Mouse (Mus musculus): ENCODE measurements around the gene Flt3l. TPM values are rescaled to one million over a fixed set of nuclear protein-coding genes. Genes with fewer than 3 reads are reported as not detected.
"Not testable (repeated sequence)": the region's sequence is repeated elsewhere in the genome, so short reads cannot be mapped to it uniquely, and the experiment has no call there.

Flt3l gene
- polyA plus RNA-seq, 1 experiment from 2014 or later = 2.7 TPM

- H3K9me3 ChIP-seq = no peaks in the 10 kb centered on the region
- ATAC-seq (ENCODE audit: insufficient number of reproducible peaks, low FRiP score, low TSS enrichment, low read depth) = no peak
- H3K27ac ChIP-seq = peak overlapping the region; percentile 35; the same call in 1 of the 2 replicates
- H3K9ac ChIP-seq = no peak overlapping the region
- no peak overlapping the region for H3K4me2 ChIP-seq
- H3K4me3 ChIP-seq = no peak overlapping the region
- peaks cover 29% of the 10 kb centered on the region for H3K4me1 ChIP-seq
- H3K36me3 ChIP-seq = peaks cover 44% of the 10 kb centered on the region
- WGBS = 76% methylated on average over 5 of the region's 5 CpGs
- H3K27me3 ChIP-seq = no peaks in the 10 kb centered on the region
Measured at GRCm38 (mm10) chr7:45119780-45120709, 16.2 kb downstream of the Flt3l start.

DNA sequence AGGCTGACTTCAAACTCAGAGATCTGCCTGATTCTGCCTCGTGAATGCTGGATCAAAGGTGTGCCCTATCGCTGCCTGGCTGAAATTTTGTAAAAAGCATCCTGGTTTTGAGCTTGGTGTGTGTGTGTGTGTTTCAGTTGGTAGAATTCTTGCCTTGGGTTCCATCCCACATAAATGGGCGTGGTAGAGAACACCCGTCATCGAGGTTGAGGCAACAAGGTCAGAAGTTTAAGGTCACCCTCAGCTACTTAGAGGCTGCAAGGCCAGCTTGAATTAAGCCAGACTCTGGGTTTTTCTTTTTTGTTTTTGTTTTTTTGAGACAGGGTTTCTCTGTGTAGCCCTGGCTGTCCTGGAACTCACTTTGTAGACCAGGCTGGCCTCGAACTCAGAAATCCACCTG lies 17.9 kb downstream of the Flt3l start:
- no peak overlapping the region for H3K9ac ChIP-seq
- peaks cover 23% of the 10 kb centered on the region for H3K4me1 ChIP-seq
- ATAC-seq (ENCODE audit: insufficient number of reproducible peaks, low FRiP score, low TSS enrichment, low read depth) = no peak
- peaks cover 43% of the 10 kb centered on the region for H3K36me3 ChIP-seq
- 84% methylated on average over 6 of the region's 6 CpGs for WGBS
- no peaks in the 10 kb centered on the region for H3K9me3 ChIP-seq
- H3K27ac ChIP-seq = no peak overlapping the region
- no peak overlapping the region for H3K4me2 ChIP-seq
- H3K4me3 ChIP-seq = no peak overlapping the region
- H3K27me3 ChIP-seq = no peaks in the 10 kb centered on the region

DNA sequence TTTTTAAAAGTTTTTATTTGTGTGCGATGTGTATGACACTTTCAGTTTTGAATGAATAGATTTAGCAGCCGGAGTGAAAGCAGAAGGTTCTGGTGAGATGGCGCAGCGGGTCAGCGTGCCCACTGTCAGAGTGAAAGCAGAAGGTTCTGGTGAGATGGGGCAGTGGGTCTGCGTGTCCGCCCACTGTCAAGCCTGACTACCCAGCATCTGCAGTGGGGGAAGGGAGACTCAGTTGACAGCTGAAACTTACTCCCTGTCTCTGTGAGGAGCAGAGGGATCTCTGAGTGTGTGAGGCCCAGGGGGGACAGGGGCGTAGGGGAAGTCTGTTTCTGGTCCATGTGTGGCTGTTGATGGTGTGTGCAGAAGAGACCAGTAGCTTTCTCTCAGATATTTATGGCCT lies 18.7 kb downstream of the Flt3l start:
- Histone ChIP-seq H3K4me1 (peaks cover 15% of the 10 kb centered on the region), H3K27me3 (no peaks in the 10 kb centered on the region), H3K36me3 (peaks cover 36% of the 10 kb centered on the region), H3K4me2 (no peak overlapping the region), H3K9ac (no peak overlapping the region), H3K4me3 (no peak overlapping the region), H3K27ac (no peak overlapping the region), H3K9me3 (no peaks in the 10 kb centered on the region)
- ATAC-seq (ENCODE audit: insufficient number of reproducible peaks, low FRiP score, low TSS enrichment, low read depth) = no peak
- 83% methylated on average over 8 of the region's 8 CpGs for WGBS

DNA sequence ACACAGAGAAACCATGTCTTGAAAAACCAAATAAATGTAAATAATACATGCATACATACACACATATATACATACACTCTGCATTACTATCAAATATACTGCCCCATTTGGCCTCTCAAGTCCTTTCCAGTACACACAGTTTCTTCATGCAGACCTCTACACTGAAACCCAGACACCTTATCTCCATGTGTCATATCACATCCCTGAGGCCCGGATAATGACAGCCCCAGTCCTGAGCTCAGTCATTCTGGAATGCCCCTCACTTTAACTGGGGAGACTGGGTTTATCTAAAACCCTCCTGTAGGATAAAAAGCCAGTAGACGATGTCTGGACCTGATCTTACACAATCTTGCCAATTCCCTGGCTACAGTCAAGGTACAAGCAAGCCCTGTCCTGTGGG lies 22.8 kb downstream of the Flt3l start:
- no peak overlapping the region for H3K9ac ChIP-seq
- no peaks in the 10 kb centered on the region for H3K36me3 ChIP-seq
- WGBS = 74% methylated on average over 2 of the region's 2 CpGs
- no peaks in the 10 kb centered on the region for H3K9me3 ChIP-seq
- H3K4me2 ChIP-seq = no peak overlapping the region
- no peak for ATAC-seq (ENCODE audit: insufficient number of reproducible peaks, low FRiP score, low TSS enrichment, low read depth)
- no peaks in the 10 kb centered on the region for H3K4me1 ChIP-seq
- no peaks in the 10 kb centered on the region for H3K27me3 ChIP-seq
- H3K4me3 ChIP-seq = no peak overlapping the region
- H3K27ac ChIP-seq = no peak overlapping the region

DNA sequence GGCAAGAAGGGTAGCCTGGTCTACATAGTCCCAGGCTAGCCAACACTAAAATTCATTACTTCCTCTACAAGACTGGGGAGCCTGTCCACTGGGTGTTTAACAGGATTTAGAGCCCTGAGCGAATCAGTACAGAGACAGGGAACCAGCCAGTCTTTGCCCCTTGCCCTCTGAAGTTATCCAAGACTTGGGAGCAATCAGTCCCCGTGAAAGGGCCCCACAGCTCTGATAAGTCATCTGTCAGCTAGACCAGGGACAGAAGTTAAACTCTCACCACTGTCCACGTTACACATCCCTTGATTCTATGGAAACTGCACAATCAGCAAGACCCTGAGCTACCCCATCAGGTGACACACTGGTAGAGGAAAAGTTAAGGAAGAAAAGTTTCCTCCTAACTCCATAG lies 23.7 kb downstream of the Flt3l start:
- Histone ChIP-seq H3K4me3 (no peak overlapping the region), H3K36me3 (no peaks in the 10 kb centered on the region), H3K4me1 (no peaks in the 10 kb centered on the region), H3K9me3 (no peaks in the 10 kb centered on the region), H3K9ac (no peak overlapping the region), H3K27me3 (no peaks in the 10 kb centered on the region), H3K4me2 (no peak overlapping the region), H3K27ac (no peak overlapping the region)
- WGBS = 72% methylated on average over 3 of the region's 3 CpGs
- ATAC-seq (ENCODE audit: insufficient number of reproducible peaks, low FRiP score, low TSS enrichment, low read depth) = no peak

DNA sequence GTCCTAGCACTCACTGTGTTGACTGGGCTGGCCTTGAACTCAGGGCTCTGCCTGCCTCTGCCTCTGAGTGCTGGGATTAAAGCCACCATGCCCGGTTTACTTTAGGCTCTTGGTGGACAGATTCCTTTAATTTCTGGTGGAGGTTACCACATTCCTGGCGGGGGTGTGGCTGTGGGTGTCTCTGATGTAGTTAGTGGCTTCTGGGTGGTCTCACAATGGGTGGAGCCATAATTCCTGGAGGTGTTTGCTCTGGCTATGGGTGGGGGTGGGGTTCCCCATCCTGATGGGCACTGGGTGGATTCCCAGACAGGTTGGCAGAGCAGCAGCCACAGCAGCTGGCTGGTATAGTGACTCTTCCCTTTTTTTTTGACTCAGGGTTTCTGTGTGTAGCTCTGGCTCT lies 24.3 kb downstream of the Flt3l start:
- no peak overlapping the region for H3K9ac ChIP-seq
- no peak overlapping the region for H3K4me3 ChIP-seq
- no peak for ATAC-seq (ENCODE audit: insufficient number of reproducible peaks, low FRiP score, low TSS enrichment, low read depth)
- no peaks in the 10 kb centered on the region for H3K27me3 ChIP-seq
- no peaks in the 10 kb centered on the region for H3K9me3 ChIP-seq
- 34% methylated on average over 2 of the region's 2 CpGs for WGBS
- H3K4me2 ChIP-seq = no peak overlapping the region
- H3K36me3 ChIP-seq = no peaks in the 10 kb centered on the region
- H3K4me1 ChIP-seq = no peaks in the 10 kb centered on the region
- H3K27ac ChIP-seq = no peak overlapping the region

DNA sequence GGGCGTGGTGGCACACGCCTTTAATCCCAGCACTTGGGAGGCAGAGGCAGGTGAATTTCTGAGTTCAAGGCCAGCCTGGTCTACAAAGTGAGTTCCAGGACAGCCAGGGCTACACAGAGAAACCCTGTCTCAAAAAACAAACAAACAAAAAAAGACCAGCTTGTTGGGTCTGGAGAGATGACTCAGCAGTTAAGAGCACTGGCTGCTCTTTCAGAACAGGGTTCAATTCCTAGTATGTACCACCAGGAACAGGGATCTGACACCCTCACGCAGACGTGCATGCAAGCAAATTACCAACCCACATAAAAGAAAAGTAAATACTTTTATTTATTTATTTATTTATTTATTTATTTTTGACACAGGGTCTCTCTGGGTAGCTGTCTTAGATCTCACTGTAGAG lies 26.1 kb downstream of the Flt3l start:
- WGBS = 87% methylated on average over 4 of the region's 4 CpGs
- not testable (repeated sequence) for ATAC-seq (ENCODE audit: insufficient number of reproducible peaks, low FRiP score, low TSS enrichment, low read depth)

DNA sequence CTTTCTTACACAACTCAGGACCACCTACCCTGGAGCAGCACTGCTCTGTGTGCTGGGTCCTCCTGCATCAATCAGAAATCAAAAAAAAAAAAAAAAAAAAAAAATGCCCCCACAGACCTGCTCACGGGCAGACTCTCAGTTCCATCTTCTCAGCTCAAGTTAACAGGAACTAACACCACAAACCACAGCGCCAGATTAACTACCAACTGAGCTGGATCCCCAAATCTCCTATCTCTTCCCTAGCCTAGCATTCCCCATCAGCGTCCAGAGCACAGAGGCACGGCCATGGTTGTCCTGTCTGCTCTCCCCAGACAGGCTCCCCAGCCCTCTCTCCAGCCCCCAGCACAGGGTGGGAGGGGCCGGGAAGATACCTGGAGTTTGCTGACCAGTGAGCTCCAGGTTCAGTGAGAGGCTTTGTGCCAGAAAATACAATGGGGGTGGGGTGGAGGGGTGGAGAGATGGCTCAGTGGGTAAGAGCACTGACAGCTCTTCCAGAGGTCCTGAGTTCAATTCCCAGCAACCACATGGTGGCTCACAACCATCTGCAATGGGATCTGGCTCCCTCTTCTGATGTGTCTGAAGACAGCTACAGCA lies 29.1 kb downstream of the Flt3l start:
- no peaks in the 10 kb centered on the region for H3K36me3 ChIP-seq
- H3K27ac ChIP-seq = no peak overlapping the region
- H3K4me2 ChIP-seq = no peak overlapping the region
- H3K9me3 ChIP-seq = no peaks in the 10 kb centered on the region
- peaks cover 23% of the 10 kb centered on the region for H3K4me1 ChIP-seq
- WGBS = 66% methylated on average over 5 of the region's 5 CpGs
- H3K9ac ChIP-seq = no peak overlapping the region
- ATAC-seq (ENCODE audit: insufficient number of reproducible peaks, low FRiP score, low TSS enrichment, low read depth) = no peak
- H3K4me3 ChIP-seq = no peak overlapping the region
- H3K27me3 ChIP-seq = no peaks in the 10 kb centered on the region

More for the DNA sequence above, 26.1 kb downstream of the Flt3l start:
- H3K4me1 ChIP-seq, H3K4me3 ChIP-seq, H3K9ac ChIP-seq, H3K4me2 ChIP-seq, H3K36me3 ChIP-seq, H3K9me3 ChIP-seq, H3K27me3 ChIP-seq, H3K27ac ChIP-seq: not testable (repeated sequence)

GRCm38 (mm10) chr7:45106441-45106840 lies 29.8 kb downstream of the Flt3l start:
- H3K4me3 ChIP-seq = no peak overlapping the region
- no peaks in the 10 kb centered on the region for H3K9me3 ChIP-seq
- H3K27ac ChIP-seq = no peak overlapping the region
- peaks cover 28% of the 10 kb centered on the region for H3K4me1 ChIP-seq
- no peak overlapping the region for H3K9ac ChIP-seq
- H3K27me3 ChIP-seq = no peaks in the 10 kb centered on the region
- H3K36me3 ChIP-seq = no peaks in the 10 kb centered on the region
- no peak for ATAC-seq (ENCODE audit: insufficient number of reproducible peaks, low FRiP score, low TSS enrichment, low read depth)
- H3K4me2 ChIP-seq = no peak overlapping the region
- WGBS = 55% methylated on average over 6 of the region's 6 CpGs

DNA sequence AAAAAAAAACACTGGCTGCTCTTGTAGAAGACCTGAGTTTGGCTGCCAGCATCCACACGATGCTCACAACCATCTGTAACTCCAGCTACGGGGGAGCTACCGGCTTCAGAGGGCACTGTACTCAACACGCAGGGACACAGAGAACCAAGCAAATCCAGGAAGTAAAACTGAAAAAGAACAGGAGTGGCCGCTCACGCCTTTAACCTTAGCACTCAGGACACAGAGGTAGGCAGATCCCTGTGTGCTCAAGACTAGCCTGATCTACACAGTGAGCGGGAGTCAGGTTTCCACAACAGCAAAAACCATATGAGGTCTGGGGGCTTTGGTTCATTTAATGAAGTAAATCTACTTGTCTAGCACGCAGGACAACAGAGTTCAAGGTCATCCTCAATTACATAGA lies 30.7 kb downstream of the Flt3l start:
- WGBS = 68% methylated on average over 8 of the region's 8 CpGs
- no peak overlapping the region for H3K4me3 ChIP-seq
- H3K27me3 ChIP-seq = no peaks in the 10 kb centered on the region
- H3K4me1 ChIP-seq = peaks cover 28% of the 10 kb centered on the region
- H3K27ac ChIP-seq = no peak overlapping the region
- H3K36me3 ChIP-seq = no peaks in the 10 kb centered on the region
- ATAC-seq (ENCODE audit: insufficient number of reproducible peaks, low FRiP score, low TSS enrichment, low read depth) = no peak
- no peak overlapping the region for H3K4me2 ChIP-seq
- no peaks in the 10 kb centered on the region for H3K9me3 ChIP-seq
- H3K9ac ChIP-seq = no peak overlapping the region

DNA sequence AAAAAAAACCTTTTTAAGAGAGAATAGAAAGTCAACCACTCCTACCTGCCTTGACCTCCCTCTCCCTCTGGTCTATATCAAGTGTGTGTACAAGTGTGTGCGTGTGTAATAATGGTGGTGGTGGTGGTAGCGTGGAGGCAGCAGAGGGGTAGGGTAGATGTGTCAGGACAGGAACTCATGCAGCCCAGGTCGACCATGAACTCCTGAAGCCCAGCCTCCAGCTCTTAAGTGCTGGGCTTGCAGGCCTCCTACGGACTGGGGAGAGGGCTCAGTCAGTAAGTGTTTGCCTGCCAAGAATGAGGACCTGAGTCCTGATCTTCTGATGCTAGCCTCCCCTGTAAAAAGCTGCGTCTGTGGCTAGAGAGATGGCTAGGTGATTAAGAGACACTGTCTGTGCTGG lies 31.3 kb downstream of the Flt3l start:
- no peak for ATAC-seq (ENCODE audit: insufficient number of reproducible peaks, low FRiP score, low TSS enrichment, low read depth)
- peaks cover 28% of the 10 kb centered on the region for H3K4me1 ChIP-seq
- H3K27me3 ChIP-seq = no peaks in the 10 kb centered on the region
- H3K36me3 ChIP-seq = no peaks in the 10 kb centered on the region
- H3K9ac ChIP-seq = no peak overlapping the region
- no peak overlapping the region for H3K27ac ChIP-seq
- H3K9me3 ChIP-seq = no peaks in the 10 kb centered on the region
- WGBS = 78% methylated on average over 5 of the region's 5 CpGs
- H3K4me2 ChIP-seq = no peak overlapping the region
- H3K4me3 ChIP-seq = no peak overlapping the region

DNA sequence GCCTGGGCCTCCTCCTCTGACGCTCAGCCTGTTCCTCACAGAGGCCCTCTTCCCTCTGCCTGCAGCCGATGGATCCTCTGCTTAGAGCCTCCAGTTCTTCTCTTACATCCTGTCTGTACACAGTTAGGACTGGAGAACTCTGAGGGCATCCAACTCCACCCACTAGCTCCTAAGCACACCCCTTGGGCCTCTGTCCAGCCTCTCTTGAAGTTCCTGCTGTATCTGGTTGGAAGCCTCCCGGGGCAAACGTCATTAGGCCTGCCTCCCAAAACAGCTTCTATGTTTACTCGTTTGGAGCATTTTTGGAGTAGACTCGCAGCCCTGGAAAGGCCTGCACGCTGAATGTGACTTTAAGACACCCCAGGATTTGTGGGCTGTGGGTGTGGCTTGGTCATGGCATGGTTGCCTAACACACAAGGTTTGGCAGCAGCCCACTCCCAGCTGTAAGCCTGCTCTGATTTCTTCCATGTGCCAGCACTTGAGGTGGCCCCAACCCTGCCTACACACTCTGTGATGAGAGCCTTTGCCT lies 32.5 kb downstream of the Flt3l start, which contains the start of gene Fcgrt:
Gene Fcgrt, minus strand, starts transcription at position 200 of the 529 bp plus-strand sequence.
- Histone ChIP-seq H3K4me2 (peak within 1 kb of the TSS; percentile 56), H3K4me3 (peak within 1 kb of the TSS; percentile 39), H3K36me3 (0 out of 2 replicates have a peak, but pooled peaks cover 2% of the 10 kb centered on the region), H3K4me1 (peaks cover 28% of the 10 kb centered on the region), H3K27ac (peak within 1 kb of the TSS; percentile 96), H3K9me3 (no peaks in the 10 kb centered on the region), H3K27me3 (no peaks in the 10 kb centered on the region), H3K9ac (peak within 1 kb of the TSS; percentile 54)
- ATAC-seq (ENCODE audit: insufficient number of reproducible peaks, low FRiP score, low TSS enrichment, low read depth) = peak; percentile 91
- WGBS = 13% methylated on average over 7 of the region's 7 CpGs

Measured in limb, embryonic 15.5 days (tissue).